Mouse (Mus musculus) hindbrain, embryonic 11.5 days (tissue): ENCODE data around the gene Fam57b. TPM values are rescaled to one million over a fixed set of nuclear protein-coding genes. Genes with fewer than 3 reads are reported as not detected.

Experiments used
- ATAC-seq: fragments of 200-750 bp; cut with Nextera tagmentation; 2 replicates; pipeline ENCODE4 v1.8.0; 2017; ENCODE audit warnings: mild to moderate bottlenecking, moderate TSS enrichment, moderate library complexity; ENCODE audit not compliant: low FRiP score
- DNase-seq: peaks from one replicate; pipeline ENCODE4 v3.0.0-alpha.2; 2015; ENCODE audit warnings: low spot score
- H3K27ac ChIP-seq: fragments of 300-500 bp; sonication (generic); 2 replicates; pipeline ENCODE4 v1.5.1; 2014; ENCODE audit warnings: mild to moderate bottlenecking, low read depth, low read length
- H3K27me3 ChIP-seq: fragments of 300-500 bp; sonication (generic); 2 replicates; pipeline ENCODE4 v1.6.1; 2014; ENCODE audit warnings: mild to moderate bottlenecking, low read length, moderate library complexity, mixed read lengths; ENCODE audit not compliant: control insufficient read depth, insufficient read depth
- H3K36me3 ChIP-seq: fragments of 300-500 bp; sonication (generic); 2 replicates; pipeline ENCODE4 v1.6.1; 2014; ENCODE audit warnings: mild to moderate bottlenecking, low read length, moderate library complexity, mixed read lengths; ENCODE audit not compliant: control insufficient read depth, insufficient read depth
- H3K4me1 ChIP-seq: fragments of 300-500 bp; sonication (generic); replicated peaks from 2 replicates; pipeline ENCODE4 v1.6.1; 2014; ENCODE audit warnings: low read length, mixed read lengths; ENCODE audit not compliant: control insufficient read depth, insufficient read depth
- H3K4me2 ChIP-seq: fragments of 300-500 bp; sonication (generic); replicated peaks from 2 replicates; pipeline ENCODE4 v1.6.1; 2014; ENCODE audit warnings: mild to moderate bottlenecking, low read depth, low read length
- H3K4me3 ChIP-seq: fragments of 300-500 bp; sonication (generic); 2 replicates; pipeline ENCODE4 v1.5.1; 2014; ENCODE audit warnings: low read depth, low read length
- H3K9ac ChIP-seq: fragments of 300-500 bp; sonication (generic); 2 replicates; pipeline ENCODE4 v1.6.1; 2014; ENCODE audit warnings: low read depth, low read length
- H3K9me3 ChIP-seq: fragments of 300-500 bp; sonication (generic); 2 replicates; pipeline ENCODE4 v1.6.1; 2016; ENCODE audit warnings: low read length; ENCODE audit not compliant: control insufficient read depth
- WGBS: fragments of 180-500 bp; shearing (Covaris S2); extraction: QIAGEN DNeasy Blood & Tissue Kit; methylation state at CpG from one replicate; pipeline ENCODE4 v1.1.7; 2014; 5-methylcytosine and 5-hydroxymethylcytosine counted together
- polyA plus RNA-seq: library from polyadenylated mRNA; unstranded; fragments of >200 nt; fragmentation: Nextera tagmentation; extraction: Ambion mirVana; gene quantifications from 2 replicates; pipeline ENCODE4 v1.2.1, GENCODE M21; 2014

The Fam57b gene
- polyA plus RNA-seq, 1 experiment from 2014 or later: 16.3 TPM

GRCm38 (mm10) chr7:126847421-126848398 lies 50.2 kb downstream of the Fam57b start:
- Histone ChIP-seq H3K27me3 (peaks cover 12% of the 10 kb centered on the region), H3K4me1 (peaks cover 9% of the 10 kb centered on the region), H3K9ac (peak overlapping the region; percentile 68), H3K9me3 (no peaks in the 10 kb centered on the region), H3K36me3 (no peaks in the 10 kb centered on the region), H3K4me2 (peak overlapping the region; percentile 100), H3K4me3 (peak overlapping the region; percentile 50), H3K27ac (no peak overlapping the region)
- peak; percentile 53; the same call in 1 of the 2 replicates for ATAC-seq
- peak; percentile 76 for DNase-seq
- WGBS: under 1% methylated on average over 71 of the region's 74 CpGs

- Histone ChIP-seq H3K36me3 (no peaks in the 10 kb centered on the region), H3K4me1 (peaks cover 9% of the 10 kb centered on the region), H3K4me3 (peak overlapping the region; percentile 50), H3K27ac (no peak overlapping the region), H3K4me2 (peak overlapping the region; percentile 100), H3K27me3 (peaks cover 12% of the 10 kb centered on the region), H3K9ac (peak overlapping the region; percentile 68; the same call in 1 of the 2 replicates), H3K9me3 (no peaks in the 10 kb centered on the region)
- WGBS: 26% methylated on average over 10 of the region's 10 CpGs
- ATAC-seq: no peak
- DNase-seq: no peak
Measured at GRCm38 (mm10) chr7:126848794-126849193, 51.3 kb downstream of the Fam57b start.

- no peak for DNase-seq
- no peaks in the 10 kb centered on the region for H3K36me3 ChIP-seq
Measured at GRCm38 (mm10) chr7:126850161-126850560, 52.7 kb downstream of the Fam57b start.

GRCm38 (mm10) chr7:126851192-126851591 lies 53.7 kb downstream of the Fam57b start:
- DNase-seq: no peak
- WGBS: 43% methylated on average over 12 of the region's 12 CpGs
- Histone ChIP-seq H3K9ac (no peak overlapping the region), H3K27ac (no peak overlapping the region), H3K4me1 (peaks cover 9% of the 10 kb centered on the region), H3K4me3 (no peak overlapping the region), H3K9me3 (no peaks in the 10 kb centered on the region), H3K4me2 (no peak overlapping the region), H3K36me3 (no peaks in the 10 kb centered on the region), H3K27me3 (peaks cover 12% of the 10 kb centered on the region)
- ATAC-seq: no peak

More at GRCm38 (mm10) chr7:126850161-126850560, 52.7 kb downstream of the Fam57b start:
- peaks cover 12% of the 10 kb centered on the region for H3K27me3 ChIP-seq
- no peak for ATAC-seq
- H3K27ac ChIP-seq: no peak overlapping the region
- H3K4me3 ChIP-seq: no peak overlapping the region
- no peak overlapping the region for H3K9ac ChIP-seq
- peaks cover 9% of the 10 kb centered on the region for H3K4me1 ChIP-seq
- WGBS: 90% methylated on average over 6 of the region's 6 CpGs
- H3K4me2 ChIP-seq: no peak overlapping the region
- H3K9me3 ChIP-seq: no peaks in the 10 kb centered on the region

- ATAC-seq: no peak
- H3K36me3 ChIP-seq: 0 out of 2 replicates have a peak, but pooled peaks cover 4% of the 10 kb centered on the region
- 87% methylated on average over 5 of the region's 5 CpGs for WGBS
- peaks cover 9% of the 10 kb centered on the region for H3K27me3 ChIP-seq
- DNase-seq: no peak
- H3K9ac ChIP-seq: no peak overlapping the region
- no peak overlapping the region for H3K4me2 ChIP-seq
- H3K4me1 ChIP-seq: peaks cover 4% of the 10 kb centered on the region
- H3K9me3 ChIP-seq: no peaks in the 10 kb centered on the region
- H3K27ac ChIP-seq: no peak overlapping the region
- H3K4me3 ChIP-seq: no peak overlapping the region
Measured at GRCm38 (mm10) chr7:126853454-126853853, 56.0 kb downstream of the Fam57b start.

- ATAC-seq: no peak
Measured at GRCm38 (mm10) chr7:126855641-126856040, 58.2 kb downstream of the Fam57b start.

GRCm38 (mm10) chr7:126856741-126857420 lies 59.4 kb downstream of the Fam57b start:
- Histone ChIP-seq H3K27me3 (no peaks in the 10 kb centered on the region), H3K9ac (no peak overlapping the region), H3K36me3 (peaks cover 9% of the 10 kb centered on the region; the same call in 1 of the 2 replicates), H3K4me1 (no peaks in the 10 kb centered on the region; the same call in 1 of the 2 replicates), H3K9me3 (no peaks in the 10 kb centered on the region), H3K4me3 (no peak overlapping the region), H3K4me2 (no peak overlapping the region), H3K27ac (no peak overlapping the region)
- no peak for ATAC-seq
- WGBS: 79% methylated on average over 9 of the region's 9 CpGs
- DNase-seq: no peak

More at GRCm38 (mm10) chr7:126855641-126856040, 58.2 kb downstream of the Fam57b start:
- Histone ChIP-seq H3K9ac (no peak overlapping the region), H3K4me1 (peaks cover 2% of the 10 kb centered on the region; the same call in 1 of the 2 replicates), H3K27me3 (no peaks in the 10 kb centered on the region), H3K4me2 (no peak overlapping the region), H3K4me3 (no peak overlapping the region), H3K36me3 (peaks cover 9% of the 10 kb centered on the region; the same call in 1 of the 2 replicates), H3K27ac (no peak overlapping the region), H3K9me3 (no peaks in the 10 kb centered on the region)
- 95% methylated on average over 3 of the region's 3 CpGs for WGBS
- DNase-seq: no peak

GRCm38 (mm10) chr7:126860987-126861386 lies 63.5 kb downstream of the Fam57b start:
- ATAC-seq (no peak), DNase-seq (no peak)
- H3K9ac ChIP-seq: peak overlapping the region; percentile 67
- peak overlapping the region; percentile 78 for H3K4me2 ChIP-seq
- no peaks in the 10 kb centered on the region for H3K27me3 ChIP-seq
- WGBS: 68% methylated on average over 5 of the region's 5 CpGs
- no peak overlapping the region for H3K27ac ChIP-seq
- no peaks in the 10 kb centered on the region for H3K9me3 ChIP-seq
- H3K4me1 ChIP-seq: peaks cover 15% of the 10 kb centered on the region
- H3K4me3 ChIP-seq: peak overlapping the region; percentile 60
- H3K36me3 ChIP-seq: peaks cover 12% of the 10 kb centered on the region; the same call in 1 of the 2 replicates
